In genomic region chr10:50882366-50882765, GRCm38 (mm10) we compare ENCODE assay signal across 23 mouse cellular contexts. TPM values are rescaled to one million over a fixed set of nuclear protein-coding genes. Genes with fewer than 3 reads are reported as not detected.
DNase-seq lines count a peak whose midpoint lies in the region; ATAC-seq lines count a peak whose summit lies in the region.
"Had no signal": no experiment of that assay in that cellular context is flagged by ENCODE, and none has a peak within 500 bp of the region (broad histone marks: within the 10 kb centered on the region; RNA-seq: fewer than 3 reads in every experiment).

No protein-coding gene starts in this region.

- peaks cover 3% of the 10 kb centered on the region; the same call in 1 of the 2 replicates for H3K27me3 ChIP-seq in kidney, embryonic 14.5 days (ENCODE audit: control insufficient read depth, insufficient read depth, low read length)
- peaks cover 15% of the 10 kb centered on the region for H3K27me3 ChIP-seq in kidney, embryonic 15.5 days
- 0 out of 2 replicates have a peak, but pooled peaks cover 5% of the 10 kb centered on the region for H3K27me3 ChIP-seq in kidney, embryonic 16.5 days (ENCODE audit: insufficient read depth, low read length)
- H3K27me3 ChIP-seq in limb, embryonic 11.5 days (ENCODE audit: control insufficient read depth, insufficient read depth, low read length): no peaks in the 10 kb centered on the region
- H3K27me3 ChIP-seq in limb, embryonic 10.5 days (ENCODE audit: low read depth, poor library complexity, severe bottlenecking): 0 out of 2 replicates have a peak, but pooled peaks cover 6% of the 10 kb centered on the region
- H3K27me3 ChIP-seq: CH12.LX, Patski had no signal

- H3K4me1 ChIP-seq in kidney, embryonic 14.5 days (ENCODE audit: control insufficient read depth, insufficient read depth, low read length): 0 out of 2 replicates have a peak, but pooled peaks cover 5% of the 10 kb centered on the region
- H3K4me1 ChIP-seq in kidney, embryonic 15.5 days: 0 out of 2 replicates have a peak, but pooled peaks cover 5% of the 10 kb centered on the region
- H3K4me1 ChIP-seq in kidney, embryonic 16.5 days (ENCODE audit: insufficient read depth, low read length): no peaks in the 10 kb centered on the region; the same call in 1 of the 2 replicates
- H3K4me1 ChIP-seq in limb, embryonic 11.5 days (ENCODE audit: control insufficient read depth, insufficient read depth, low read length): no peaks in the 10 kb centered on the region
- no peaks in the 10 kb centered on the region; the same call in 1 of the 2 replicates for H3K4me1 ChIP-seq in limb, embryonic 10.5 days

- ATAC-seq in kidney, embryonic 14.5 days (ENCODE audit: low FRiP score, low TSS enrichment): peak; percentile 71; the same call in 1 of the 2 replicates
- ATAC-seq in kidney, embryonic 15.5 days (replicated peaks; ENCODE audit: low FRiP score): peak; percentile 61; the same call in 1 of the 2 replicates
- peak; percentile 51; the same call in 1 of the 2 replicates for ATAC-seq in kidney, embryonic 16.5 days (ENCODE audit: low FRiP score, low TSS enrichment)
- no peak for ATAC-seq in limb, embryonic 11.5 days (ENCODE audit: insufficient number of reproducible peaks, low FRiP score, low TSS enrichment, low read depth)
- ATAC-seq: activated CD4-positive, CD25-positive, alpha-beta regulatory T cell, adult 4 months; CD4-positive, CD25-positive, alpha-beta regulatory T cell, adult 4 months; Patski had no signal

- WGBS in kidney, embryonic 14.5 days: 44% methylated on average over 2 of the region's 2 CpGs
- WGBS in kidney, embryonic 15.5 days: 36% methylated on average over 2 of the region's 2 CpGs
- 37% methylated on average over 2 of the region's 2 CpGs for WGBS in kidney, embryonic 16.5 days
- 63% methylated on average over 2 of the region's 2 CpGs for WGBS in limb, embryonic 11.5 days
- WGBS in limb, embryonic 10.5 days: 67% methylated on average over 2 of the region's 2 CpGs

- no peak overlapping the region for H3K4me2 ChIP-seq in kidney, embryonic 14.5 days (replicated peaks; ENCODE audit: low read depth, low read length)
- H3K4me2 ChIP-seq in kidney, embryonic 15.5 days: no peak overlapping the region
- H3K4me2 ChIP-seq in kidney, embryonic 16.5 days (replicated peaks; ENCODE audit: low read depth, low read length): no peak overlapping the region
- no peak overlapping the region for H3K4me2 ChIP-seq in limb, embryonic 11.5 days (ENCODE audit: low read depth, severe bottlenecking)

- no peak overlapping the region for H3K27ac ChIP-seq in kidney, embryonic 14.5 days (ENCODE audit: low read depth, low read length)
- H3K27ac ChIP-seq in kidney, embryonic 15.5 days: no peak overlapping the region
- H3K27ac ChIP-seq in kidney, embryonic 16.5 days (ENCODE audit: low read length): no peak overlapping the region
- no peak overlapping the region for H3K27ac ChIP-seq in limb, embryonic 11.5 days (replicated peaks; ENCODE audit: low read depth, low read length)
- H3K27ac ChIP-seq in limb, embryonic 10.5 days: no peak overlapping the region

- no peak overlapping the region for H3K9ac ChIP-seq in kidney, embryonic 14.5 days (ENCODE audit: low read depth, low read length)
- H3K9ac ChIP-seq in kidney, embryonic 15.5 days: no peak overlapping the region
- no peak overlapping the region for H3K9ac ChIP-seq in kidney, embryonic 16.5 days (replicated peaks; ENCODE audit: low read length)
- H3K9ac ChIP-seq in limb, embryonic 11.5 days (ENCODE audit: low read length): no peak overlapping the region

- H3K4me3 ChIP-seq in kidney, embryonic 14.5 days (ENCODE audit: low read length): no peak overlapping the region
- no peak overlapping the region for H3K4me3 ChIP-seq in kidney, embryonic 15.5 days (replicated peaks)
- no peak overlapping the region for H3K4me3 ChIP-seq in kidney, embryonic 16.5 days (ENCODE audit: low read length)
- H3K4me3 ChIP-seq in limb, embryonic 11.5 days (ENCODE audit: low read depth, low read length): no peak overlapping the region
- no peak overlapping the region for H3K4me3 ChIP-seq in limb, embryonic 10.5 days

- H3K9me3 ChIP-seq in kidney, embryonic 14.5 days (ENCODE audit: control insufficient read depth, low read length): no peaks in the 10 kb centered on the region
- no peaks in the 10 kb centered on the region for H3K9me3 ChIP-seq in kidney, embryonic 15.5 days (replicated peaks)
- no peaks in the 10 kb centered on the region for H3K9me3 ChIP-seq in kidney, embryonic 16.5 days (ENCODE audit: low read length)
- no peaks in the 10 kb centered on the region for H3K9me3 ChIP-seq in limb, embryonic 11.5 days (ENCODE audit: control insufficient read depth, low read length)
- H3K9me3 ChIP-seq in limb, embryonic 10.5 days (replicated peaks): no peaks in the 10 kb centered on the region
- H3K9me3 ChIP-seq: G1E had no signal

- no peaks in the 10 kb centered on the region for H3K36me3 ChIP-seq in kidney, embryonic 14.5 days (ENCODE audit: control insufficient read depth, insufficient read depth, low read length)
- H3K36me3 ChIP-seq in kidney, embryonic 15.5 days: no peaks in the 10 kb centered on the region
- H3K36me3 ChIP-seq in kidney, embryonic 16.5 days (ENCODE audit: insufficient read depth, low read length): no peaks in the 10 kb centered on the region
- no peaks in the 10 kb centered on the region for H3K36me3 ChIP-seq in limb, embryonic 11.5 days (ENCODE audit: control insufficient read depth, insufficient read depth, low read length)
- H3K36me3 ChIP-seq in limb, embryonic 10.5 days: no peaks in the 10 kb centered on the region
- H3K36me3 ChIP-seq: G1E had no signal

- DNase-seq in kidney, adult 8-10 months: no peak
- DNase-seq in kidney, adult 11 months: no peak
- DNase-seq in kidney, postnatal 10 days: no peak
- DNase-seq in limb, embryonic 11.5 days (ENCODE audit: low spot score): peak; percentile 7
- DNase-seq in limb, embryonic 10.5 days (ENCODE audit: low spot score): no peak
- DNase-seq: adrenal gland, adult 2 months; adrenal gland, adult 8-10 months; adrenal gland, postnatal 10 days; adrenal gland, postnatal 14 days; adrenal gland, postnatal 25 days; adrenal gland, postnatal 36 days; B cell, adult 2 months; cerebellum, adult 11 months; cerebellum, adult 11-12 months had no signal

RNA-seq across cellular contexts. Expression of gene Sim1, which starts 12.2 kb away (rescaled TPM):
- polyA plus RNA-seq in kidney, embryonic 14.5 days (2014; fragmentation: Nextera tagmentation; extraction: Ambion mirVana): 14.7 and 17.1 TPM in 2 replicates
- polyA plus RNA-seq in kidney, embryonic 15.5 days (2015; fragmentation: Nextera tagmentation; extraction: Ambion mirVana): 10.7 and 11.8 TPM in 2 replicates
- polyA plus RNA-seq in kidney, embryonic 16.5 days (2015; fragmentation: Nextera tagmentation; extraction: Ambion mirVana): 10.1 and 10.6 TPM in 2 replicates
- 0.49 and 1.1 TPM in 2 replicates for polyA plus RNA-seq in limb, embryonic 11.5 days (2014; fragmentation: Nextera tagmentation; extraction: Ambion mirVana)
- polyA plus RNA-seq in limb, embryonic 10.5 days (2016; fragmentation: Nextera tagmentation; extraction: Ambion mirVana): 0.65 and 0.74 TPM in 2 replicates
- polyA plus RNA-seq: adrenal gland, adult 2 months; C2C12; CD4-positive, CD25-positive, alpha-beta regulatory T cell, adult 4 months; G1E had no signal
